Mouse (Mus musculus): Measurements from ENCODE around the gene Foxn1. TPM values are rescaled to one million over a fixed set of nuclear protein-coding genes. Genes with fewer than 3 reads are reported as not detected.

The Foxn1 gene
- not detected in 2 replicates for polyA plus RNA-seq (2015; fragmentation: Nextera tagmentation; extraction: Ambion mirVana)

GRCm38 (mm10) chr11:78386508-78387043, at the start of gene Foxn1:
Foxn1 (minus strand) TSS chr11:78386558.
- no peak for ATAC-seq
- no peaks in the 10 kb centered on the region for H3K36me3 ChIP-seq (ENCODE audit: control insufficient read depth, insufficient read depth, low read length)
- H3K27ac ChIP-seq (ENCODE audit: low read length), result no peak within 1 kb of the TSS
- H3K4me3 ChIP-seq (ENCODE audit: low read depth, low read length), result no peak within 1 kb of the TSS
- no peaks in the 10 kb centered on the region for H3K9me3 ChIP-seq (replicated peaks; ENCODE audit: control insufficient read depth, low read length, poor library complexity, severe bottlenecking)
- no peak within 1 kb of the TSS for H3K4me2 ChIP-seq (ENCODE audit: low read length)
- 75% methylated on average over 14 of the region's 14 CpGs for WGBS
- H3K9ac ChIP-seq (ENCODE audit: low read depth, low read length), result no peak within 1 kb of the TSS
- H3K27me3 ChIP-seq (ENCODE audit: control insufficient read depth, insufficient read depth, low read depth, low read length), result no peaks in the 10 kb centered on the region
- H3K4me1 ChIP-seq (ENCODE audit: control insufficient read depth, insufficient read depth, low read length), result no peaks in the 10 kb centered on the region

GRCm38 (mm10) chr11:78435776-78436349, 49.5 kb upstream of the Foxn1 start:
- no peak overlapping the region for H3K27ac ChIP-seq (ENCODE audit: low read length)
- no peaks in the 10 kb centered on the region for H3K4me1 ChIP-seq (ENCODE audit: control insufficient read depth, insufficient read depth, low read length)
- H3K27me3 ChIP-seq (ENCODE audit: control insufficient read depth, insufficient read depth, low read depth, low read length), result no peaks in the 10 kb centered on the region
- H3K9ac ChIP-seq (ENCODE audit: low read depth, low read length), result no peak overlapping the region
- H3K4me2 ChIP-seq (ENCODE audit: low read length), result no peak overlapping the region
- H3K4me3 ChIP-seq (ENCODE audit: low read depth, low read length), result no peak overlapping the region
- ATAC-seq, result no peak
- WGBS, result 7% methylated on average over 19 of the region's 19 CpGs
- no peaks in the 10 kb centered on the region for H3K9me3 ChIP-seq (replicated peaks; ENCODE audit: control insufficient read depth, low read length, poor library complexity, severe bottlenecking)
- no peaks in the 10 kb centered on the region for H3K36me3 ChIP-seq (ENCODE audit: control insufficient read depth, insufficient read depth, low read length)

- 81% methylated on average over 4 of the region's 4 CpGs for WGBS
- ATAC-seq, result no peak
- Histone ChIP-seq H3K27me3 (ENCODE audit: control insufficient read depth, insufficient read depth, low read depth, low read length) (no peaks in the 10 kb centered on the region), H3K4me2 (ENCODE audit: low read length) (no peak overlapping the region), H3K27ac (ENCODE audit: low read length) (no peak overlapping the region), H3K4me3 (ENCODE audit: low read depth, low read length) (no peak overlapping the region), H3K9me3 (replicated peaks; ENCODE audit: control insufficient read depth, low read length, poor library complexity, severe bottlenecking) (no peaks in the 10 kb centered on the region), H3K4me1 (ENCODE audit: control insufficient read depth, insufficient read depth, low read length) (no peaks in the 10 kb centered on the region), H3K36me3 (ENCODE audit: control insufficient read depth, insufficient read depth, low read length) (no peaks in the 10 kb centered on the region), H3K9ac (ENCODE audit: low read depth, low read length) (no peak overlapping the region)
These were observed 47.7 kb upstream of the Foxn1 start for GRCm38 (mm10) chr11:78434052-78434451.

- no peaks in the 10 kb centered on the region for H3K9me3 ChIP-seq (replicated peaks; ENCODE audit: control insufficient read depth, low read length, poor library complexity, severe bottlenecking)
- H3K27me3 ChIP-seq (ENCODE audit: control insufficient read depth, insufficient read depth, low read depth, low read length), result no peaks in the 10 kb centered on the region
- H3K27ac ChIP-seq (ENCODE audit: low read length), result no peak overlapping the region
- no peak overlapping the region for H3K9ac ChIP-seq (ENCODE audit: low read depth, low read length)
- H3K4me3 ChIP-seq (ENCODE audit: low read depth, low read length), result no peak overlapping the region
- H3K36me3 ChIP-seq (ENCODE audit: control insufficient read depth, insufficient read depth, low read length), result no peaks in the 10 kb centered on the region
- ATAC-seq, result no peak
- 92% methylated on average over 10 of the region's 10 CpGs for WGBS
- H3K4me1 ChIP-seq (ENCODE audit: control insufficient read depth, insufficient read depth, low read length), result no peaks in the 10 kb centered on the region
- H3K4me2 ChIP-seq (ENCODE audit: low read length), result no peak overlapping the region
These were observed 44.8 kb upstream of the Foxn1 start for GRCm38 (mm10) chr11:78431176-78431575.

GRCm38 (mm10) chr11:78430195-78430878, 44.0 kb upstream of the Foxn1 start:
- WGBS, result 55% methylated on average over 11 of the region's 11 CpGs
- no peak for ATAC-seq
- no peaks in the 10 kb centered on the region for H3K36me3 ChIP-seq (ENCODE audit: control insufficient read depth, insufficient read depth, low read length)
- no peaks in the 10 kb centered on the region for H3K4me1 ChIP-seq (ENCODE audit: control insufficient read depth, insufficient read depth, low read length)
- H3K9ac ChIP-seq (ENCODE audit: low read depth, low read length), result no peak overlapping the region
- no peak overlapping the region for H3K4me3 ChIP-seq (ENCODE audit: low read depth, low read length)
- no peak overlapping the region for H3K27ac ChIP-seq (ENCODE audit: low read length)
- H3K27me3 ChIP-seq (ENCODE audit: control insufficient read depth, insufficient read depth, low read depth, low read length), result no peaks in the 10 kb centered on the region
- no peak overlapping the region for H3K4me2 ChIP-seq (ENCODE audit: low read length)
- no peaks in the 10 kb centered on the region for H3K9me3 ChIP-seq (replicated peaks; ENCODE audit: control insufficient read depth, low read length, poor library complexity, severe bottlenecking)

- Histone ChIP-seq H3K27me3 (ENCODE audit: control insufficient read depth, insufficient read depth, low read depth, low read length) (no peaks in the 10 kb centered on the region), H3K4me1 (ENCODE audit: control insufficient read depth, insufficient read depth, low read length) (no peaks in the 10 kb centered on the region), H3K9ac (ENCODE audit: low read depth, low read length) (no peak overlapping the region), H3K9me3 (replicated peaks; ENCODE audit: control insufficient read depth, low read length, poor library complexity, severe bottlenecking) (no peaks in the 10 kb centered on the region), H3K4me3 (ENCODE audit: low read depth, low read length) (no peak overlapping the region), H3K4me2 (ENCODE audit: low read length) (no peak overlapping the region), H3K27ac (ENCODE audit: low read length) (no peak overlapping the region), H3K36me3 (ENCODE audit: control insufficient read depth, insufficient read depth, low read length) (no peaks in the 10 kb centered on the region)
- WGBS, result 78% methylated on average over 5 of the region's 5 CpGs
- no peak for ATAC-seq
These were observed 42.0 kb upstream of the Foxn1 start for GRCm38 (mm10) chr11:78428309-78428708.

- Histone ChIP-seq H3K4me2 (ENCODE audit: low read length) (no peak overlapping the region), H3K4me3 (ENCODE audit: low read depth, low read length) (no peak overlapping the region), H3K9me3 (replicated peaks; ENCODE audit: control insufficient read depth, low read length, poor library complexity, severe bottlenecking) (no peaks in the 10 kb centered on the region), H3K27me3 (ENCODE audit: control insufficient read depth, insufficient read depth, low read depth, low read length) (no peaks in the 10 kb centered on the region), H3K9ac (ENCODE audit: low read depth, low read length) (no peak overlapping the region), H3K27ac (ENCODE audit: low read length) (no peak overlapping the region), H3K4me1 (ENCODE audit: control insufficient read depth, insufficient read depth, low read length) (no peaks in the 10 kb centered on the region), H3K36me3 (ENCODE audit: control insufficient read depth, insufficient read depth, low read length) (no peaks in the 10 kb centered on the region)
- ATAC-seq, result no peak
- WGBS, result 94% methylated on average over 6 of the region's 6 CpGs
These were observed 41.3 kb upstream of the Foxn1 start for GRCm38 (mm10) chr11:78427655-78428054.

- no peaks in the 10 kb centered on the region for H3K4me1 ChIP-seq (ENCODE audit: control insufficient read depth, insufficient read depth, low read length)
- no peaks in the 10 kb centered on the region for H3K36me3 ChIP-seq (ENCODE audit: control insufficient read depth, insufficient read depth, low read length)
- ATAC-seq, result no peak
- H3K4me3 ChIP-seq (ENCODE audit: low read depth, low read length), result no peak overlapping the region
- no peak overlapping the region for H3K27ac ChIP-seq (ENCODE audit: low read length)
- 90% methylated on average over 1 of the region's 1 CpGs for WGBS
- H3K4me2 ChIP-seq (ENCODE audit: low read length), result no peak overlapping the region
- no peak overlapping the region for H3K9ac ChIP-seq (ENCODE audit: low read depth, low read length)
- no peaks in the 10 kb centered on the region for H3K27me3 ChIP-seq (ENCODE audit: control insufficient read depth, insufficient read depth, low read depth, low read length)
- no peaks in the 10 kb centered on the region for H3K9me3 ChIP-seq (replicated peaks; ENCODE audit: control insufficient read depth, low read length, poor library complexity, severe bottlenecking)
These were observed 39.2 kb upstream of the Foxn1 start for GRCm38 (mm10) chr11:78425572-78425971.

GRCm38 (mm10) chr11:78424352-78424751, 38.0 kb upstream of the Foxn1 start:
- no peak overlapping the region for H3K27ac ChIP-seq (ENCODE audit: low read length)
- H3K4me2 ChIP-seq (ENCODE audit: low read length), result no peak overlapping the region
- no peaks in the 10 kb centered on the region for H3K4me1 ChIP-seq (ENCODE audit: control insufficient read depth, insufficient read depth, low read length)
- no peak for ATAC-seq
- H3K4me3 ChIP-seq (ENCODE audit: low read depth, low read length), result no peak overlapping the region
- H3K9ac ChIP-seq (ENCODE audit: low read depth, low read length), result no peak overlapping the region
- WGBS, result 79% methylated on average over 2 of the region's 2 CpGs
- H3K9me3 ChIP-seq (replicated peaks; ENCODE audit: control insufficient read depth, low read length, poor library complexity, severe bottlenecking), result no peaks in the 10 kb centered on the region
- H3K36me3 ChIP-seq (ENCODE audit: control insufficient read depth, insufficient read depth, low read length), result no peaks in the 10 kb centered on the region
- no peaks in the 10 kb centered on the region for H3K27me3 ChIP-seq (ENCODE audit: control insufficient read depth, insufficient read depth, low read depth, low read length)

Data from midbrain, embryonic 16.5 days (tissue).